Mouse (Mus musculus) telencephalon, adult 2 months (tissue): ENCODE data around the gene Sars2.

Experiments used
- DNase-seq: peaks from one replicate; pipeline ENCODE4 v3.0.0-alpha.2; 2011; ENCODE audit warnings: low read depth, low spot score

Sars2 gene

GRCm38 (mm10) chr7:28726600-28726999, 15.2 kb upstream of the Sars2 start:
- peak; percentile 70 for DNase-seq

GRCm38 (mm10) chr7:28727649-28728340, 14.0 kb upstream of the Sars2 start:
- peak; percentile 62 for DNase-seq

DNA sequence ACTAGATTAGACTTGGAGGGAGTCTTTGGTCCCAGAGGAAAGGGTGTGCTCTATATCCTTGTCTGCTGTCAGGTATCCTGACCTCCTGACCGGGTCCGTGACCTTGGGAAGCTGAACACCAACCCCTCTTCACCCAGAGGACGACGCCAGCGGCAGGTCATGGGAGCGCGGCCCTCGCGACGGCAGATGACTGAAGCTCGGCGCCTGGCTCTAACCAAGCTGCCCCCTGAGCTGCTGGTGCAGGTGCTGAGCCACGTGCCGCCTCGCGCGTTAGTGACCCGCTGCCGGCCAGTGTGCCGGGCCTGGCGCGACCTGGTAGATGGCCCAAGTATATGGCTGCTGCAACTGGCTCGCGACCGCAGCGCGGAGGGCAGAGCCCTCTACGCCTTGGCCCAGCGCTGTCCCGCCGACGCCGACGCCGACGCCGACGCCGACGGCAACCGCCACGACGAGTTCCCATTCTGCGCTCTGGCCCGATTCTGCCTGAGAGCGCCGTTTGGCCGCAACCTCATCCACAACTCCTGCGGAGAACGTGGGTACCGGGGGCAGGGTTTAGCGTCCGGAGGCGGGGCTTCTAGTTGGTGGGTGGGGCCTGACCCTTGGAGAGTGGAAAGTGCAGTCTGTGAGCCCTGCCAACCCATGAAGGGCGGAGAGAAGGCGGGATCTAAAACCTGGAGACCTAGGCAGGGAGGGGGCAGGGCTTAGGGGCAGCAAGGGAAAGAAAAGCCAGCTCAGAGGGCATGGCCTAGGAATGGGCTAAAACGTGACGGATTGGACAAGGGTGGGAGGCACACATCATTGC, 9.2 kb upstream of the Sars2 start:
- DNase-seq = no peak

GRCm38 (mm10) chr7:28733211-28733610, 8.6 kb upstream of the Sars2 start:
- no peak for DNase-seq

DNA sequence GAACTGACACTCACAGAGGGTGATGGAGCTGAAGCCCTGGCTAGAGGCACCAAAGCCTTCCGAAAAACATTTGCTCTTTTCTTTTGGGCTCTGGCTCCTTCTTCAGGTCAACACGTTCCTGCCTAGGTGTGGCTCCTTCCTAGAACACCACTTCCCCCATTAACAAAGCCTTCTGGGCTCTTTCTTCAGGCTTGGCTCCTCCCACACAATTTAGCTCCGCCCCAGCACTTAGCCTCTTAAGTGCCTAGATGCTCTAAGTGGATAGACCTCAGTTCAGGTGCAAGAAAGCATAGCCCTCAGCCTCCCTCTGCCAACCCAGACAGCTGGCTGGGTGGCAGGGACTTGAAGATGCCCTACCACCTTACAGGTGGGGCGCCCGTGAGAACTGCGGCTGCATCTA, 6.1 kb upstream of the Sars2 start:
- DNase-seq = no peak

- no peak for DNase-seq
Observed at GRCm38 (mm10) chr7:28739829-28740228, 2.0 kb upstream of the Sars2 start.

- DNase-seq = no peak
Observed at GRCm38 (mm10) chr7:28740949-28741348, 843 bp upstream of the Sars2 start.

DNA sequence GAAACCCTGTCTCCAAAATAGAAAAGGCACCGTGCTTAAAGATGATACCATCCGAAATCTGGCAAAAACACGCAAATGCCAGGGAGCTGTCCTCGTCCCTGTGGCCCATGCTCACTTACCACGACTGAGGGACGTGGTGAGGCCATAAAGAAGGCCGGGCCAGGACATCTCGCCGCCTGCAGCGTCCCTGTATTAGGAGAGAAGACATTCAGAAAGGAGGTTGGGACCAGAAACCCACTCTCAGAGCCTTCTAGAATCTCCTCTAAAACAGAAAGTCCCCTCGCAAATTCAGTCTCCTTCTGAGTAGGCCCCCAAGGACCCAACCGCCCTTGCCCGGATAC, 454 bp upstream of the Sars2 start:
- DNase-seq = no peak

DNA sequence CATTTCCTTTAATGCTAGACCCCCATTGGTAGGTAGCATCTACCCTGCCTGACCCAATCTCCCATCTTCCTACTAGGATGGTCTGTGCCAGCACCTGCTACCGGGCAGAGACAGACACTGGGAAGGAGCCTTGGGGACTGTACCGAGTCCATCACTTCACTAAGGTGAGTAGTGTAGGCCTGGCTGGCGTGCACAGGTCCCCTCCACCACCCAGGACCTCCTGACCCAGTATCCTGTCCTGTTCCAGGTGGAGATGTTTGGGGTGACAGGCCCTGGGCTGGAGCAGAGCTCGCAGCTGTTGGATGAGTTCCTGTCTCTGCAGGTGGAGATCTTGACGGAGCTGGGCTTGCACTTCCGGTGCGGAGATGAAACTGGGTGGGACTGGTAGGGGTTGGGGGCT, 8.1 kb downstream of the Sars2 start:
- DNase-seq = no peak

DNA sequence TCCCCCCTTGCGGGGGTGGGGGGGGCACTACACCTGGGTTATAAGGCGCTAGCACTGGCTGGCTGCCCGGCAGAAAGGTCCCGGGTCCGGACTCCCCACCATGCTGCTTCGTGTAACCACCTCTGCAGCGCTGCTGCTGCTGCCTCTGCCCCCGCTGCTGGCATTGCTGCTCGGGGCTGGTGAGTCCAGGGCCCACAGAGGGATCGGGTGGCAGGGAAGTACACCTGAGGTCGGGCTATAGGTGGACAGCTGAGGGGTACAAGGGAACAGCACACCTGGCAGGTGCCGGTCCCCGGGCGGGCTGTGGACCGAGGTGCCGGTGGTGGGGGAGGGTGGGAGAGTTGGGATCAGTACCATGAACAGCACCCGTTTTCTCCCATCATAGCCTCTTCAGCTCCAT, 14.3 kb downstream of the Sars2 start, which contains the start of gene Ccer2:
Gene Ccer2, plus strand, starts transcription at position 96 of the 400 bp plus-strand sequence.
- DNase-seq = no peak

GRCm38 (mm10) chr7:28758623-28759022, 16.8 kb downstream of the Sars2 start:
- no peak for DNase-seq

DNA sequence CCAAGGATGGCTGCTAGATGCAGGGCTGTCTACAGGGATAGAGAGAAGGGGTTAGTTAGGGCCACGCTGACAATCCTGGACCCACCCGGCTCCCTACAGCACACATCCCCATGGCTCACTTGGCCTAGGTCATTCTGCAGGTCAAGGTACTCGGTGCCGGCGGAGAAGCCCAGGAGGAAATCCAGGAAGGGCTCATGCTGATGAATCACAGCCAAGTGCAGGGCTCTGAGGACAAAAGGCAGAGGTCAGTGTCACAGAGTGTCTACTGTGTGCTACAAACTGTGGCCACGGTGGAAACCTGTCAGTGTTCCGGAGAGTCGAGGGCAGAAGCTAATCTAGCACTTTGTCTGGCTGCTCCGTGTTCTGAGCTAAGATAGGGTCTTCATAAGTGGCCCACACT, 20.1 kb downstream of the Sars2 start:
- DNase-seq = no peak

GRCm38 (mm10) chr7:28765211-28765610, 23.4 kb downstream of the Sars2 start:
- no peak for DNase-seq

DNA sequence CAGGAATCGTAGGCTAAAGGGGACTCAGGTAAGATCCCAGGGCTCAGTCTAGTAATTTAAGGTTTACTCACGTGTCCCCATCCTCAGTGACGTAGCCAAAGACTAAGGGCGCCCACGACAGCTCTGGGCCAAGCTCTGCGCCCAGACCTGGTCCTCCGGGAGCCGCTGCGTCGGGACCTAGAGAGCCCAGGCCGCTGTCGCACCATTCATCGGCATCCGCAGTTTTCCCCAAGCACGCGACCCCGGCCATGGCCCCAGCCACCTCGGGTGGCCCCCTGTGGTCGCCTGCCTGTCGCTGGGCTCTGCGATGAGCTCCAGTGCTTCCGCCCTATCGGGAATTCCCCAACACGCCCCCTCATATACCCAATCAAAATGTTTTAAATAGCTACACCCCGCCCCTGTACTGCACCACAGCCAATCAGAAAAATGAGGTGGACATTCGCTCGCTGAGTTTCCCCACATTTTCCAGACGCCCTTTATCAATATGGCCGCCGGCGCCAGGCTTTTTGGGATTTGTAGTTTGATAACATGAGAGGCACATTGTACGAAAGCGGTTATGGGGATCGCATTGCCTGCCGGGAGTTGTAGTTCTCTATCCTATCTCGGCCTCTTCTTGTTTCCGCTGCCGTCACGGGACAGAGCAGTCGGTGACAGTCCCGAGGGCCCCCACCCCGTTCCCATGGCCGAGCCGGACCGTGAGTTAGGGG, 24.5 kb downstream of the Sars2 start, which contains the start of gene Sirt2:
Gene Sirt2, plus strand, starts transcription at position 563 of the 707 bp plus-strand sequence.
- DNase-seq = peak; percentile 99

DNA sequence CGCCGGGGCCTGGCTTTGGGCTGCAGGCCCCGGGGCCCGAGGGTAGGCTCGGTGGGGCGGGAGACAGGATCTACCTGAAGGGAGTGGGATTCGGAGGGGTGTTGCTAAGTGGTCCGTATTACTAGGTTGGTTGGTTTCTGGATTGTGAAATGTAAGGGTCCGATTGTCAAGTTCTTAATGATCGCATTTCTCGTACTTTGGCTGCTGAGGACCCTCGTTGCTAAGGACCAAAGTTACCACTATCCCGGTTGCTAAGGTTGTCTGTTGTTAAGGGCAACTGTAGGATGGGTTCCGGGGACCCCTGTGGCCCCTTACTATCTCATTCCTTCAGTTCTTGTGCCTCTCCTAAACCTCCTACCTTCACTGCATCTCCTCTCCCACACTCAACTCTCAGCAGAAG, 25.1 kb downstream of the Sars2 start:
- DNase-seq = no peak

DNA sequence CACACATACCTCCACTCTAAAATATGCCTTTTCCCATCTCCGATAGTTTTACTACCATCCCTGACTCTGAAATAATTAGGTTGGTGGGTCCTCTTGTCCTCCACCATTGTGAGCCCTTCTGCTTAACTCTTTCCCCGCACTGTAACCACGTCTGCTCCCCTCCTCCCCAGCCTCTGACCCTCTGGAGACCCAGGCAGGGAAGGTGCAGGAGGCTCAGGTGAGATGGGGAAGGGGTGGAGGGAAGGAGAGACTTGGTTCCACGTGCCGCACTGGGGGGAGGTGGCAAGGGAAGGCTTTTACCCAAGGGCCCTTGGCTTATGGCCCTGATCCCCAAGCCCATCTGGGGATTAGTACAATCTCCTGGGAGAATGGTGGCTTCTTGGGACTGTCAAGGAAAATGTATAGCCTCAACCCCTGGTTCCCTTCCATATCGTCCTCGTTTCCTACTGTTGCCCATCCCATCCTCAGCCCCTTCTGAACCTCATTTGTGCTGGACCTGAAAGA, 25.7 kb downstream of the Sars2 start, which contains the start of gene Nfkbib:
Gene Nfkbib, minus strand, starts transcription at position 51 of the 504 bp plus-strand sequence.
- DNase-seq = no peak

DNA sequence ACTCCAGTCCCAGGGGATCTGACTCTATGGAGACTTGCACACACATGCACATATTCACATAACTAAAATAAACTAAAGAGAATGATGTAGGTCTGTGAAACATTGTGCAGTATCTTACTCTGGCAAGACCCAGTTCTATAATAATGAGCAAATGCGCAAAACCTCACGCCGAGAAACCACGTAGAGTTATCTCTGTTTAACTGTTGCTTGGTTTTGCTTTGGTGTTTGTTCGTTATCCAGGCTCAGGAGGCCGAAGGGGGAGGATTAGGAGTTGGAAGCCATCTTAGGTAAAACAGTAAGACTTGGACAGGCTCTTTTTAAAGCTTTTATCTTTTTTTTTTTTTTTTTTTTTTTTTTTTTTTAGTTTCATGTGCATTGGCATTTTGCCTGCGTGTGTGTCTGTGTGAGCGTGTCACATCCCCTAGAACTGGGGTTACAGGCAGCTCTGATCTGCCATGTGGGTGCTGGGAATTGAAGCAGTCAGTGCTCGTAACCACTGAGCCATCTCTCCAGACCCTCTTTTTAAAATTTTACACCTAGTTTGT, 27.7 kb downstream of the Sars2 start:
- DNase-seq = no peak

DNA sequence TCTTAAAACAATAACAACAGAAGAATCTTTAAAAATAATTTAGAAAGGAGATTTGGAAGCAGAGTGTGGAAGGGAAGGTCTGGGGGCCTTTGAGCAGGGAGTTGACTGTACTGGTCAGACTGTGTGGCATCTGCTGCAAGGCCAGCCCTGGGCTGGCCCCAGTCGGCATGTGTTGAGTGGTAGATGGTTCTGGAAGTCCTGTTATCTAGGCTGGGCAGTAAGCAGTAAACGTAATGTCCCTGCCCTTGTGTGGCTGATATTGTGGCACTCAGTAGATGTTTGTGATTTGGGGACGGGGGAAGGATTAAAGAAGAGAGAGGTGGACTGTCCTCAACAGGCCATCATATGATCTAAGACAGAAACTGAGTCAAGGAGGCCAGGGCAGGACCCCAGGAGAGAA, 28.5 kb downstream of the Sars2 start:
- no peak for DNase-seq

DNA sequence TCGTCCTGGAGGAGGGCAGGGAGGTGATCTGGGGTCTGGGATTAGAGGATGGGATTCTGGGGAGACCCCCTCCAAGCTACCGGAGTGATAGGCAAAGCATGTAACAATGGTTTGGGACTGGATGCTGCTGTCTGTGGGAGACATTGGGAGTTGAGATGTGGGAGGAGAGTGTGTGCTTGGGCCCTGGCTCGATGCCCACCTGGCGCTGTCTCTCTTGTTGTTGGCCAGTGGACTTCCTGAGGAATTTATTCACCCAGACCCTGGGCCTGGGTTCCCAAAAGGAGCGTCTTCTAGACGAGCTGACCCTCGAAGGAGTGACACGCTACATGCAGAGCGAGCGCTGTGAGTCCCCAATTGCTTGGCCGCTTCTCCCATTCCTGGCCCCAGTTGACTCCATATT, 30.1 kb downstream of the Sars2 start:
- no peak for DNase-seq

- DNase-seq = no peak
Observed at GRCm38 (mm10) chr7:28773163-28773562, 31.4 kb downstream of the Sars2 start.

- DNase-seq = no peak
Observed at GRCm38 (mm10) chr7:28774164-28774563, 32.4 kb downstream of the Sars2 start.

GRCm38 (mm10) chr7:28775129-28775528, 33.3 kb downstream of the Sars2 start:
- DNase-seq = no peak
